ENCODE assay signal across 16 mouse cellular contexts in genomic region chr1:162200446-162200845, GRCm38 (mm10).
"Had no signal": no experiment of that assay in that cellular context is flagged by ENCODE, and none has a peak within 500 bp of the region (broad histone marks: within the 10 kb centered on the region; RNA-seq: fewer than 3 reads in every experiment).

No protein-coding gene starts in this region.

- H3K9me3 ChIP-seq: limb, embryonic 15.5 days; liver, embryonic 13.5 days; megakaryocyte, embryonic 14.5 days; midbrain, embryonic 15.5 days; neural tube, embryonic 13.5 days had no signal

- H3K4me3 ChIP-seq: layer of hippocampus, adult 2 months; limb, embryonic 15.5 days; liver, embryonic 13.5 days; megakaryocyte, embryonic 14.5 days; midbrain, embryonic 15.5 days; neural tube, embryonic 13.5 days had no signal

- H3K4me2 ChIP-seq: limb, embryonic 15.5 days; liver, embryonic 13.5 days; midbrain, embryonic 11.5 days; midbrain, embryonic 15.5 days; neural tube, embryonic 13.5 days had no signal

- H3K27me3 ChIP-seq: limb, embryonic 15.5 days; liver, embryonic 13.5 days; midbrain, embryonic 15.5 days; neural tube, embryonic 13.5 days had no signal

- ATAC-seq: liver, postnatal 0 days; midbrain, embryonic 15.5 days had no signal

- H3K36me3 ChIP-seq: limb, embryonic 15.5 days; liver, embryonic 13.5 days; midbrain, embryonic 15.5 days; neural tube, embryonic 13.5 days had no signal

- H3K9ac ChIP-seq: limb, embryonic 15.5 days; liver, embryonic 13.5 days; liver, postnatal 0 days; midbrain, embryonic 15.5 days; neural tube, embryonic 13.5 days had no signal

- H3K4me1 ChIP-seq: liver, embryonic 13.5 days; megakaryocyte, embryonic 14.5 days had no signal

- H3K27ac ChIP-seq: layer of hippocampus, adult 2 months; limb, embryonic 15.5 days; liver, embryonic 13.5 days; macrophage; midbrain, embryonic 15.5 days; neural tube, embryonic 13.5 days had no signal

- DNase-seq: kidney, adult 11 months; kidney, adult 9 months; kidney, postnatal 10 days; kidney, postnatal 4 days; left cerebral cortex, postnatal 4 days; liver, embryonic 13.5 days; liver, postnatal 0 days; right cerebral cortex, postnatal 14 days; thymus, postnatal 4 days had no signal
